Mouse (Mus musculus) ZHBTc4 (cell line): ENCODE results near the gene Wbp2nl.

Experiments
- DNase-seq: peaks from one replicate; pipeline ENCODE4 v3.0.0-alpha.2; 2011; ENCODE audit warnings: low read depth, low spot score

The Wbp2nl gene

GRCm38 (mm10) chr15:82319613-82320012 lies 20.9 kb downstream of the Wbp2nl start:
- no peak for DNase-seq

GRCm38 (mm10) chr15:82322195-82322594 lies 23.4 kb downstream of the Wbp2nl start:
- DNase-seq = no peak

GRCm38 (mm10) chr15:82325382-82325781 lies 26.6 kb downstream of the Wbp2nl start:
- DNase-seq = no peak

- DNase-seq = no peak
These were observed 36.4 kb downstream of the Wbp2nl start for GRCm38 (mm10) chr15:82335194-82335593.

GRCm38 (mm10) chr15:82336629-82337028 lies 37.9 kb downstream of the Wbp2nl start:
- no peak for DNase-seq

- DNase-seq = no peak
These were observed 39.1 kb downstream of the Wbp2nl start for GRCm38 (mm10) chr15:82337875-82338274.

GRCm38 (mm10) chr15:82338593-82339112 lies 39.9 kb downstream of the Wbp2nl start, which contains the start of the genes Naga, Pheta2 and Smdt1:
Gene Naga (minus strand): TSS chr15:82338925.
Gene Pheta2 (plus strand): TSS chr15:82338942.
Gene Smdt1 (plus strand): TSS chr15:82338959.
- peak; percentile 98 for DNase-seq

GRCm38 (mm10) chr15:82339150-82339549 lies 40.4 kb downstream of the Wbp2nl start:
- no peak for DNase-seq

GRCm38 (mm10) chr15:82339634-82340254 lies 41.0 kb downstream of the Wbp2nl start:
- DNase-seq = no peak

GRCm38 (mm10) chr15:82340414-82341035 lies 41.8 kb downstream of the Wbp2nl start:
- no peak for DNase-seq

GRCm38 (mm10) chr15:82341036-82341501 lies 42.3 kb downstream of the Wbp2nl start:
- DNase-seq = no peak

- DNase-seq = no peak
These were observed 43.2 kb downstream of the Wbp2nl start for GRCm38 (mm10) chr15:82341675-82342542.

GRCm38 (mm10) chr15:82342543-82342935 lies 43.8 kb downstream of the Wbp2nl start:
- no peak for DNase-seq

GRCm38 (mm10) chr15:82343368-82344287 lies 44.9 kb downstream of the Wbp2nl start:
- DNase-seq = no peak

GRCm38 (mm10) chr15:82344971-82345370 lies 46.2 kb downstream of the Wbp2nl start:
- DNase-seq = no peak

GRCm38 (mm10) chr15:82345820-82346470 lies 47.2 kb downstream of the Wbp2nl start:
- peak; percentile 99 for DNase-seq

GRCm38 (mm10) chr15:82346580-82347302 lies 48.0 kb downstream of the Wbp2nl start:
- no peak for DNase-seq

GRCm38 (mm10) chr15:82347303-82347676 lies 48.5 kb downstream of the Wbp2nl start:
- DNase-seq = no peak

- no peak for DNase-seq
These were observed 49.1 kb downstream of the Wbp2nl start for GRCm38 (mm10) chr15:82347852-82348251.
